Mouse (Mus musculus) cerebellum, postnatal 14 days (tissue): ENCODE measurements at regions not wholly inside any gene's neighbourhood (a gene's known extent, or its start where the extent isn't known, plus 50 kb on each side); places are given as distances from the start of the nearest gene placed in this dataset.

Source experiments
- DNase-seq, 2 experiments: peaks; one replicate each; pipeline ENCODE4 v3.0.0; 2021; ENCODE audit warnings: mixed read lengths in 2 of 2

GRCm38 (mm10) chr5:75880088-75880684, 98.1 kb downstream of the Kdr start:
- no peak for DNase-seq

- no peak for DNase-seq
Measured at GRCm38 (mm10) chr5:75878361-75878760, 99.9 kb downstream of the Kdr start.

- no peak for DNase-seq
Measured at GRCm38 (mm10) chr5:75877609-75877971, 100.7 kb downstream of the Kdr start.

GRCm38 (mm10) chr5:75876871-75877608, 101.2 kb downstream of the Kdr start:
- no peak for DNase-seq

GRCm38 (mm10) chr5:75871120-75871519, 107.1 kb downstream of the Kdr start:
- peak; percentile 75 to 84 for DNase-seq

- peak; percentile 19 to 28 for DNase-seq
Measured at GRCm38 (mm10) chr5:75870666-75871065, 107.6 kb downstream of the Kdr start.

GRCm38 (mm10) chr5:75869535-75869934, 108.7 kb downstream of the Kdr start:
- no peak for DNase-seq

GRCm38 (mm10) chr5:75865096-75865495, 113.2 kb downstream of the Kdr start:
- DNase-seq: no peak

GRCm38 (mm10) chr5:75863358-75863757, 114.9 kb downstream of the Kdr start:
- no peak for DNase-seq

GRCm38 (mm10) chr5:75862630-75862991, 115.6 kb downstream of the Kdr start:
- peak; percentile 75 to 84 for DNase-seq

- no peak for DNase-seq
Measured at GRCm38 (mm10) chr5:75861916-75862629, 116.2 kb downstream of the Kdr start.

GRCm38 (mm10) chr5:75859316-75859836, 118.9 kb downstream of the Kdr start:
- DNase-seq: no peak

GRCm38 (mm10) chr5:75850855-75851254, 127.4 kb downstream of the Kdr start:
- no peak for DNase-seq

GRCm38 (mm10) chr5:75847966-75848365, 130.3 kb downstream of the Kdr start:
- DNase-seq: no peak

- DNase-seq: no peak
Measured at GRCm38 (mm10) chr5:75847341-75847740, 130.9 kb downstream of the Kdr start.

GRCm38 (mm10) chr5:75846016-75846415, 132.2 kb downstream of the Kdr start:
- DNase-seq: no peak

GRCm38 (mm10) chr5:75843807-75844206, 134.5 kb downstream of the Kdr start:
- no peak for DNase-seq

GRCm38 (mm10) chr5:75840421-75840820, 137.8 kb downstream of the Kdr start:
- DNase-seq: no peak

GRCm38 (mm10) chr5:75835556-75835961, 142.7 kb downstream of the Kdr start:
- DNase-seq: peak in 1 of 2 experiments; percentile 14

GRCm38 (mm10) chr5:75834766-75835555, 143.3 kb downstream of the Kdr start:
- no peak for DNase-seq

GRCm38 (mm10) chr5:75832341-75832740, 145.9 kb downstream of the Kdr start:
- DNase-seq: no peak

- no peak for DNase-seq
Measured at GRCm38 (mm10) chr5:75829850-75830625, 148.2 kb downstream of the Kdr start.
